Mouse (Mus musculus) NIH3T3 (cell line): Measurements from ENCODE around the gene Dguok.

Source experiments
- DNase-seq: peaks from one replicate; pipeline ENCODE4 v3.0.0-alpha.2; 2012; ENCODE audit warnings: low read depth

The Dguok gene

GRCm38 (mm10) chr6:83506258-83507167, at the start of gene Dguok:
Gene Dguok (minus strand): TSS chr6:83506969.
- DNase-seq: peak; percentile 99

- DNase-seq: no peak
These were observed 49.2 kb upstream of the Dguok start for GRCm38 (mm10) chr6:83555972-83556371.

- no peak for DNase-seq
These were observed 41.6 kb upstream of the Dguok start for GRCm38 (mm10) chr6:83548346-83548745.

- no peak for DNase-seq
These were observed 39.0 kb upstream of the Dguok start for GRCm38 (mm10) chr6:83545778-83546177.

DNA sequence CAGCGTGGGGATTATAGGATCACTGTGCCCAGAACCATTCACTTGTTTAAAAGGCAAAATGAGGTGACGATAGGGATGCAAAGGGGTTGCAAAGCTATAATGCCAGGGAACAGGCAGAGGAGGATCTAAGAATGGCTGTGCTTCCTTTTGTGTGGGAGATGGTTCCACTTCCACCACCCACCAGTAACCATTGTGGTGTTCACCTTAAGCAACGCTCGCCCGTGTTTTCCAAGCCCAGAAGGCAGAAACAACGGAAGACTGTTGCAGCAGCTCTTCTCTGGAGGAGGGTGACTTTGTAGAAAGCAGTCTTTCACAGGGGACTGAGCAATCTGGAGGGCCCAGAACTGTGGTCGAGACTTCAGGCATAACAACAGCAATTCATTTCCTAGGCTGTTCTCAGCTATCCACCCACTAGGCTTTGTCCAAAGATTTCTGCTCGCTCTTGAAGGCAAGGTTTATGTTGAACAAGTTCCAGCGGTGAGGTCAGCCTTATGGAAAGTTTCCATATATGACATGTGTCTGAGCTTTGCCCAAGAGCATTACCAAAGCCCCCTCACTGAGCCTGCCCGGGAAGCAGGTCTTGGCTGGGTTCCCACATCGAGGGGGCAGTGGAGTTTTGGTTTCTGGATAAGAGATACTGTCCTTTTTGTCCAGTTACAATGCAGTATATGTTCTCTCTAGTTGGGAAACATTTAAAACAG, 35.1 kb upstream of the Dguok start:
- peak; percentile 83 for DNase-seq

DNA sequence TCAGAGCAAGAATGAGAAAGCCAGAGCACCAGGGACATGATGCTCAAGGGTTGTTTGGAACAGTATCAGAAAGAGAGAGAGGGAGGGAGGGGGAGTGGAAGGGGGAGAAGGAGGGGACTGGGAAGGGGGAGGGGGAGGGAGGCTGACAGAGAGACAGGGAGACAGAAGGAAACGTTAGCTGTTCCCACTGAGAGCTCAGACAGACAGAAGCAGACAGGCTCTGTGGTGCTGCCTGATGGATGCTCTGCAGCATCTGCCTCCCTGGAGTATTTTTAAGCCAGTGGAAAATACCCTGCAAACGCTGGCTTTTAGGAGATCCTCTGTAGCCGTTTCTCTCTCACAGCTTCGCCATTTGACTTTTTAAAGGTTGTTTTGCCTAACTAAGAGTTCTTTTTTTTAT, 33.2 kb upstream of the Dguok start:
- DNase-seq: no peak

- no peak for DNase-seq
These were observed 30.0 kb upstream of the Dguok start for GRCm38 (mm10) chr6:83536795-83537059.

GRCm38 (mm10) chr6:83536028-83536794, 29.4 kb upstream of the Dguok start, which contains the start of gene Actg2:
Gene Actg2 (minus strand): TSS chr6:83536265.
- no peak for DNase-seq

DNA sequence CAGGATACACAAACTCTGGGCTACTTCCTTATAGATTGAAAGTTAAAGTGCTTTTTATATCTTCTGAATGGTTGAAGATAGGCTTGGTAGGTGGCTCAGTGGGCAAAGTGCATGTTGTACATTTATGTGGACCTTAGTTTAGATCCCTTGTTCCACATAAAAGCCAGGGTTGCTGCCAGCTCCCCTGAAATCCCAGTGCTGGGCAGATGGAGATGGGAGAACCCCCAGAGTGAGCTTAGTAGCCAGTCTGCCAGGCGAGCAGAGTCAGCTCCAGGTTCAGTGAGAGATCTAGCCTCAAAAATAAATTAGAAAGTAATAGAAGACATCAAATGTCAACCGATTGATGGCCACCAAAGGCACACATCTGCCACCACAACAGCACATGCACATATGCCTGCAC, 25.8 kb upstream of the Dguok start:
- DNase-seq: no peak

DNA sequence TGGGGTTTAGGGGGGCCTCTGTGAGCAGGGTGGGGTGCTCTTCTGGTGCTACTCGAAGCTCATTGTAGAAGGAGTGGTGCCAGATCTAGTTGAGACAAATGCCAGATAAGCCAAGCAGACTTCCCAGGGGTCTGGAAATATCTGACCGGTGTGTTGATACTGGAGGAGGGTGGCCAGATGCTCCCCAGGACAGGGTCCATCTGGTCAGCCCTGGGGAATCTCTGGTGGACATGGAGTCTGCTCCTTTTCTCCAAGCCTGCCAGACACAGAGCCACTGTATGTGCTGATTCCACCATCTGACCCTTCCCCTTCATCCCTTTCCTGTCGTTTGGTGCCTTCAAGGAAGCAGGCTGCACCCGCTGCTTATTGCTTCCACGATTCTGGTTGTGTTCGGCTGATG, 16.4 kb upstream of the Dguok start:
- DNase-seq: no peak

- DNase-seq: no peak
These were observed 15.0 kb upstream of the Dguok start for GRCm38 (mm10) chr6:83521784-83522183.

DNA sequence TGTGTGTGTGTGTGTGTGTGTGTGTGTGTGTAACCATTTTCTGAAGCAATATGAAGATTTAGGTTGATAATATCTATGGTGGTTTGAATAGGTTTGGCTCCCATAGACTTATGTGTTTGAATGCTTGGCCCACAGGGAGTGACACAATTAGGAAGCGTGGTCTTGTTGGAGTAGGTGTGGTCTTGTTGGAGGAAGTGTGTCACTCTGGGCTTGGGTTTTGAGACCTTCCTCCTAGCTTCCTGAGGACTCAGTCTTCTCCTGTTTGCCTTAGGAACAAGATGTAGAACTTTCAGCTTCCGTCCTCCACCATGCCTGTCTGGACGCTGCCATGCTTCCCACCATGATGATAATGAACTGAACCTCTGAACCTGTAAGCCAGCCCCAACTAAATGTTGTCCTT, 11.9 kb upstream of the Dguok start:
- DNase-seq: no peak

DNA sequence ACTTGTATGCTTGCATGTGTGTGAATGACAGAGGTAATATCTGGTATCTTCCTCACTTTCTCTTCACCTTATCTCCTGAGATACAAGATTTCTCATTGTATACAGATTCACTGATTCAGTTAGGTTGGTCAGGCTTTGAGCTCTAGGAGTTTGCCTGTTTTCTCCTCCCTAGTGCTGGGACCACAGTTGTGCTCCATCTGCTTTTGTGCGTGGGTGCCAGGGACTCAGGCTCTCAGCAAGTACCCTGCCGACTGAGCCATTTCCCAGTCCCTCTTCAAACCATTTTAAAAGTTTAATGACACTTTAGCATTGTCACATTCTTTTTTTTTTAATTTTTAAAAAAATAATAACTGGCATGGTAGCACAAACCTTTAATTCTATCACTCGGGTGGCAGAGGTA, 8.4 kb upstream of the Dguok start:
- no peak for DNase-seq

- DNase-seq: peak; percentile 87
These were observed 5.7 kb upstream of the Dguok start for GRCm38 (mm10) chr6:83512495-83512894.

GRCm38 (mm10) chr6:83510210-83510609, 3.4 kb upstream of the Dguok start:
- peak; percentile 75 for DNase-seq

GRCm38 (mm10) chr6:83509442-83509841, 2.7 kb upstream of the Dguok start:
- peak; percentile 80 for DNase-seq

GRCm38 (mm10) chr6:83507168-83507546, 388 bp upstream of the Dguok start:
- no peak for DNase-seq

GRCm38 (mm10) chr6:83505554-83505953, 1.2 kb downstream of the Dguok start:
- no peak for DNase-seq

- DNase-seq: no peak
These were observed 3.4 kb downstream of the Dguok start for GRCm38 (mm10) chr6:83503361-83503760.

- DNase-seq: no peak
These were observed 4.1 kb downstream of the Dguok start for GRCm38 (mm10) chr6:83502656-83503055.

DNA sequence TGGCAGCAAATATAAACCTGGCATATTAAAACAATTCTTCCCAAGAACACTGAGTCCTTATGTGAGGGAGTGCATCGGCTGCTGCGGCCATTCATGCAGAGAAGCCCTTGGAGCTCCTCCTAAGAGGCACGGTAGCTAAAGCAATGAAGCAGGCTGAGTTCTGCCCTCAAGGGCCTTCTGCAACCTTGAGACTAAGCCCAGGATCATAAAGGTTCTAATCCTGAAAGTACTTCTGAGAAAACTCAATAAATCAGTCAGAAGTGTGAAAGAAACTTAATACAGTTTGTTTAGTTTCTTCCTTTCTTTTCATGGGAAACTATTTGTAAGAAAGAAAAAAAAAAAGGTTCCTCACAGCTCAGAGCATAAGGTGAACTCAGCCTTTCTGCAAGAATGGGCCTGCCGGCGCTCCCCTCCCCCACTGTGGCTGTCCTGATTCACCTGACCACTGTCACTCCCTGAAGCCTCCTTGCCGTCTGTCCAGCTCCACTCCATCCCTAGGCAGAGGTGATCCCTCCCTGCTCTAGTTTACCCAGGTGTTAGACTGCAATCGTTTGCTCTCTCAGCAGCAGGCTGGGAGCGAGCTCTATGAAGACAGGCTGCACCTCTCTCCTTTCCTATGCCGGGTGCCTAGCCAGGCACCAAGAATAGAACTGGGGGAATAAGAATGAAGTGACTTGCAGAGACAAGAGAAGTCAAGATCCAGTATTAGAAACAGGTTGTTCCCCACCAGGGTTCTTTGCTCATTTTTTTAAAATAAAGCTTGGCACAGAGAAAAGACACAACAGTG, 5.1 kb downstream of the Dguok start:
- no peak for DNase-seq

- DNase-seq: no peak
These were observed 6.3 kb downstream of the Dguok start for GRCm38 (mm10) chr6:83500462-83500861.
